Mouse (Mus musculus): ENCODE measurements around the gene Rabl2.

GRCm38 (mm10) chr15:89533843-89534207 lies 57.9 kb downstream of the Rabl2 start:
- TF ChIP-seq CTCF (IDR thresholded peaks at IDR 0.05; ENCODE audit: low read depth, low read length) (no peak), POLR2A (IDR thresholded peaks at IDR 0.05; ENCODE audit: borderline replicate concordance, low read depth, low read length) (no peak)

All from bone marrow macrophage, adult 2 months (primary cell).